Mouse (Mus musculus) kidney, adult 2 months (tissue): Measurements from ENCODE around the gene Mtmr12. TPM values are rescaled to one million over a fixed set of nuclear protein-coding genes. Genes with fewer than 3 reads are reported as not detected.

Experiments
- DNase-seq: peaks from one replicate; pipeline ENCODE4 v3.0.0; 2021
- H3K27ac ChIP-seq: fragments of 200-500 bp; 2 replicates; pipeline ENCODE4 v1.5.1; 2012; ENCODE audit warnings: low read depth, low read length, control low read depth, inconsistent platforms; ENCODE audit not compliant: insufficient read depth
- H3K27me3 ChIP-seq: fragments of 200-500 bp; replicated peaks from 2 replicates; pipeline ENCODE4 v1.6.1; 2012; ENCODE audit warnings: mild to moderate bottlenecking, moderate library complexity, low read length, inconsistent platforms; ENCODE audit not compliant: control insufficient read depth, insufficient read depth
- H3K36me3 ChIP-seq: fragments of 200-500 bp; 2 replicates; pipeline ENCODE4 v1.6.1; 2012; ENCODE audit warnings: mild to moderate bottlenecking, moderate library complexity, low read length, inconsistent platforms; ENCODE audit not compliant: control insufficient read depth, insufficient read depth
- H3K4me1 ChIP-seq: fragments of 200-500 bp; 2 replicates; pipeline ENCODE4 v1.6.1; 2011; ENCODE audit warnings: low read length; ENCODE audit not compliant: control insufficient read depth, insufficient read depth
- H3K4me3 ChIP-seq: fragments of 200-500 bp; 2 replicates; pipeline ENCODE4 v1.5.1; 2011; ENCODE audit warnings: mild to moderate bottlenecking, low read depth, low read length, control low read depth; ENCODE audit not compliant: insufficient read depth
- CTCF ChIP-seq: fragments of 200-500 bp; conservative IDR thresholded peaks from 2 replicates; pipeline ENCODE4 v1.5.1; 2011; ENCODE audit warnings: low read depth, mild to moderate bottlenecking, control low read depth, low read length, moderate library complexity, mixed read lengths; ENCODE audit not compliant: insufficient read depth, insufficient read length
- POLR2A ChIP-seq: fragments of 200-500 bp; IDR thresholded peaks from one replicate; pipeline ENCODE4 v1.6.1; 2011; ENCODE audit warnings: low read depth, low read length, control low read depth
- WGBS: fragments of 180-500 bp; shearing (Covaris S2); methylation state at CpG from one replicate; pipeline ENCODE4 v1.1.7; 2018; 5-methylcytosine and 5-hydroxymethylcytosine counted together
- polyA plus RNA-seq: library from polyadenylated mRNA; depleted of rRNA; stranded (reverse); fragments of >200 nt; gene quantifications from 2 replicates; pipeline ENCODE4 v1.2.3, GENCODE M21; 2012

Mtmr12 gene
- polyA plus RNA-seq, 1 experiment, result 28.1 TPM

DNA sequence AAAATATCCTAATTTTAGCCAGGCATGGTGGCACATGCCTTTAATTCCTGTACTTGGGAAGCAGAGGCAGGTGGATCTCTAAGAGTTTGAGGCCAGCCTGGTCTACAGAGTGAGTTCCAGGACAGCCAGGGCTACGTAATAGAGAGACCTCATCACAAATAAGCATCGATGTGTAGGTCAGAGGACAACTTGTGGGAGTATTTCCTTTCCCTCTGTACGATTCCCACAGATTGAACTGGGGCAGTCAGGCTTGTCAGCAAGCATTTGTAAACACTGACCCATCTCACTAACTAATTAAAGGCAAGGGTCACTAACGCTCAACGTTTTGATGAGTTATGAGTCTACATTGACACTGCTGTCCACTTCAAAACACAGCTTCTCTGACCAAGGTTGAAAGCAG, 109.8 kb downstream of the Mtmr12 start:
- Histone ChIP-seq H3K4me3 (no peak overlapping the region), H3K27me3 (no peaks in the 10 kb centered on the region), H3K27ac (no peak overlapping the region), H3K36me3 (no peaks in the 10 kb centered on the region), H3K4me1 (no peaks in the 10 kb centered on the region)
- no peak for TF ChIP-seq CTCF
- no peak for TF ChIP-seq POLR2A
- peak; percentile 34 for DNase-seq
- 34% methylated on average over 5 of the region's 5 CpGs for WGBS

DNA sequence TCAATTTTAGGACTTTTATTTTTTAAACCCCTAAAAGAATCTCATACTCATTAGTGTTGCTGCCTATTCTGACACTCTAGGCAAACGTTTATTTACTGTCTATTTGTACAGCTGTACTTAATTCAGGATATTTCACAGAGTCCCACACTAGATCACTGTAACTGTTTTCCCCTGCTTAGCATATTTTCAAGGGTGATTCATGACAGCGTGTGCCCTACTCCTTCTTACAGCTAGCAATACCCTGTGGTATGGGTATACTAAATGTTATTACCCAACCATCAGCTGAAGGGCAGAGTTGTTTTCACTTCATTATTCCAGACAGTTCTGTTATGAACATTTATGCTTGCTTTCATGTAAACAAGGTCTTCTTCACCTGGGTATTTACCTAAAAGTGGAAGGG, 111.2 kb downstream of the Mtmr12 start:
- no peaks in the 10 kb centered on the region; the same call in 1 of the 2 replicates for H3K4me1 ChIP-seq
- no peaks in the 10 kb centered on the region for H3K36me3 ChIP-seq
- H3K27me3 ChIP-seq, result no peaks in the 10 kb centered on the region
- TF ChIP-seq CTCF, result no peak
- no peak for TF ChIP-seq POLR2A
- H3K4me3 ChIP-seq, result no peak overlapping the region
- DNase-seq, result no peak
- H3K27ac ChIP-seq, result no peak overlapping the region
- WGBS, result 63% methylated on average over 2 of the region's 2 CpGs

DNA sequence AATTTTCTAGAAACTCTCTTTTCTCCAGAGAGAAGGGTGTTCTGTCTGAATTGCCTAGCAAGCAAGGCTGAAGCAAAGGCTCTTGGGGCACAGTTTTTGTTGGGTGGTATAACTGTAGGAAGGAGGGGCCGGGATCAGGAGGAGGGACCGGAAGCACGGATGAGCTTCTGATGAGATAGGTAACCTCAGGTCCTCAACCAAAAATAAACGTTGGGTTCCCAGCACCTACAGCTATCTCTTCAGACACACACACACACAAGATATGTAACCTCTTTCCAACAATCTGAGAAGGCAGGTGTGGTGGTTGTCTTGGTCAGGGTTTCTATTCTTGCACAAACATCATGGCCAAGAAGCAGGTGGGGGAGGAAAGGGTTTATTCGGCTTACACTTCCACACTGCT, 112.5 kb downstream of the Mtmr12 start:
- no peak for DNase-seq
- Histone ChIP-seq H3K4me1 (no peaks in the 10 kb centered on the region; the same call in 1 of the 2 replicates), H3K36me3 (no peaks in the 10 kb centered on the region), H3K4me3 (no peak overlapping the region), H3K27me3 (no peaks in the 10 kb centered on the region), H3K27ac (no peak overlapping the region)
- TF ChIP-seq CTCF, result no peak
- WGBS, result 84% methylated on average over 5 of the region's 5 CpGs

DNA sequence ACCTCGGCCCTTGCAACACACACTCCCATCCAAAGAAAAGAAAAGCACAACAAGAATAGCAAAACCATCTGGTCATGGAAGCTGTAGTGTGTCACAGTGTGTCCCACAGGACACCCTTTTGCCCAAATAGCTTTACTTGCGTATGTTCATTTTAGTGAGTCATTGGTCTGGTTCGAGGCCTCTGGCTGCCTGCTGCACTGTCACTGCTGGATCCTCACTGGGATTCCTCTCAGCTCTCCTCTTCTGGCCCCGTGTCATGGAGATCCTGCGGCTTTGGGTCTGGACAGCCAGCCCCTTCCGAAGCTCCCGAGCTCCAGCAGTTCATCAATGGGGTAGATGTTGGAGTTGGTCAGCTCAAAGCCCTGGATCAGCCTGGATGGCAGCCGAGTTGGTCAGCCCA, 113.6 kb downstream of the Mtmr12 start:
- Histone ChIP-seq H3K4me1 (no peaks in the 10 kb centered on the region; the same call in 1 of the 2 replicates), H3K27ac (no peak overlapping the region), H3K4me3 (no peak overlapping the region), H3K36me3 (no peaks in the 10 kb centered on the region), H3K27me3 (no peaks in the 10 kb centered on the region)
- no peak for TF ChIP-seq POLR2A
- WGBS, result 82% methylated on average over 8 of the region's 8 CpGs
- DNase-seq, result no peak

DNA sequence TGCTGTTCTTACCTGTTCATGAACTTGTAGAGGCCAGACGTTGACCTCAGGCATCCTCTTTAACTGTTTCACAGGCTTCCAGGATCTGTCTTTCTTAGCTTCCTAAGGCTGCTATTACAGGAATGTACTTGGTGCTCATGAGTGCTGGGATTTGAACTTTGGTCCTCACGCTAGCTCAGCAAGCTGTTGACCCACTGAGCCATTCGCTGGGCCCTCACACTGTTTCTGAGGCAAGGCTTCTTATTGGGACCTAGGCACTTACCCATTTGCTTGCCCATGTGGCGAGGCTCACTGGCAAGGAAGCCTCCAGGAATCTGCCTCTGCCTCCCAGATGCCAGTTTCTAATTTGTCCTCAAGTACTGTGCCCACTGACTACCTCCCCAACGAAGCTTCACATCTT, 115.1 kb downstream of the Mtmr12 start:
- Histone ChIP-seq H3K4me1 (peaks cover 6% of the 10 kb centered on the region), H3K27ac (no peak overlapping the region), H3K36me3 (no peaks in the 10 kb centered on the region), H3K4me3 (no peak overlapping the region), H3K27me3 (no peaks in the 10 kb centered on the region)
- TF ChIP-seq POLR2A, result no peak
- TF ChIP-seq CTCF, result no peak
- WGBS, result 40% methylated on average over 5 of the region's 5 CpGs
- DNase-seq, result peak; percentile 47

DNA sequence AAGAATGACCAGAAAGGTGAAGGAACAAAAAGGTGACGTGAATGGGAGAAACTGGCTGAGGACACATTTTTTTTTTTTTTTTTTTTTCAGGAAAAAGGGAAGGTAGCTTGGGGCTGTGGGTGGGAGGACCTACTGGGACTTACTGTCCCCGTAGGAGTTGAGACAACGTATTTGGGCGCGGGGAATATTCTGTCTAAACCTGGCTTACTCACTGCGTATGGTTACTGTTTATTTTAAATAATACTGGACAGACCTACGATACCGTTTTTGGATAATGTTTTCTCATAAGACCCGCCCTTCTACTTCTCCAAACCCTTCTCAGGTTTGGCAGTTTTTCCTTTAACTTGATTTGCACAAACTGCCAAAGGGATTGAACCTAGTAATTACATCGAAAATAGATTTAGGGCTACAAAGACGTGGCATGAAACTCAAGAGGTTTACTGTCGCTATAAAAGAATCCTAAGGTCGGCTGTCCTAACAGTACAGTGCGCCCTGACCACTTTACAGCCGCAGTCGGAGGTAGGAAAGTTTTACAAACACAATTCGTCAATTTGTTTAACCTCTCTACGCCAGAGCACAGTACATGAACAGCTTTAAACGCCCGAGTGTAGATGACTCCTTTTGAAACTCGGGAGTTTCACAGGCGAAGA, 115.7 kb downstream of the Mtmr12 start:
- peaks cover 7% of the 10 kb centered on the region for H3K4me1 ChIP-seq
- peak overlapping the region; percentile 94 for H3K27ac ChIP-seq
- WGBS, result 5% methylated on average over 22 of the region's 22 CpGs
- H3K4me3 ChIP-seq, result peak overlapping the region; percentile 92
- no peak for DNase-seq
- no peaks in the 10 kb centered on the region for H3K27me3 ChIP-seq
- no peaks in the 10 kb centered on the region for H3K36me3 ChIP-seq
- TF ChIP-seq POLR2A (no peak), CTCF (no peak)

DNA sequence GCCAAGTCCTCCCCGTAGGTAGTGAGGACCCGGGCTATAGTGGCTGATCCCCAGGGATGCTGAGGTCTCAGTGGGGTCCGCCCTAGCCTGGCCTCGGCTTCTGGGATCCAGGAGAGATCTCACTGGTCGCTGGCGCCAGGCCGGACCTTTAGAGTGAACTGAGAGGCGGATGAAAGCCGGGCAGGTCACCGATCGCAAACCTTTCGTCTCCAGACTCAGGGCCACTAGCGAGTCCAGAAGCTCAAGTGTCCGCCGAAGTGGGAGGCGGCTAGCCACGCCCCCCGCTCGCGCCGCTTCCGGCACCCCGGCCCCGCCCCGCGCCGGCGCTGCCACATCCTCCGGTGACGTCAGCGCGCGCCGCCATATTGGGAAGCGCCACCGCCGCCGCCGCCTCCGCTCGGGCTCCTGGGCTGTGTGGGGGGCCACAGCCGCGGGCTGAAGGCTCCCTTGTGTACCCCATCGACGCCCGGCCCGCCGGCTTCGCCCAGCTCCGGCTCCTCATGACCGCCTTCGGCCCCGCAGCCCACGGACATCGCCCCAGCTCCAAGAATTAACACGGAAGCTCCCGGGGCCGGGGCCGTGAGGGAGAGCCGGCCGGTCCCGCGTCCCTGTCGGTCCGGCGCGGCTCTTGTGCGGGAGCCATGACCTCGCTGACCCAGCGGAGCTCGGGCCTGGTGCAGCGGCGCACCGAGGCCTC, 116.4 kb downstream of the Mtmr12 start, which contains the start of gene Golph3:
Gene Golph3, plus strand, starts transcription at position 360 of the 697 bp plus-strand sequence.
- peak within 1 kb of the TSS; percentile 99 for H3K27ac ChIP-seq
- under 1% methylated on average over 71 of the region's 74 CpGs for WGBS
- no peaks in the 10 kb centered on the region for H3K36me3 ChIP-seq
- peak within 1 kb of the TSS; percentile 92 for H3K4me3 ChIP-seq
- no peaks in the 10 kb centered on the region for H3K27me3 ChIP-seq
- peak; percentile 97 for DNase-seq
- no peak for TF ChIP-seq CTCF
- TF ChIP-seq POLR2A, result peak; percentile 61
- peaks cover 10% of the 10 kb centered on the region for H3K4me1 ChIP-seq
